Mouse (Mus musculus) forebrain, embryonic 12.5 days (tissue): ENCODE results near the gene Spin2g. TPM values are rescaled to one million over a fixed set of nuclear protein-coding genes. Genes with fewer than 3 reads are reported as not detected.
"Not testable (repeated sequence)": the region's sequence is repeated elsewhere in the genome, so short reads cannot be mapped to it uniquely, and the experiment has no call there.

Source experiments
- ATAC-seq: fragments of 200-750 bp; cut with Nextera tagmentation; 2 replicates; pipeline ENCODE4 v1.8.0; 2017; ENCODE audit warnings: moderate TSS enrichment; ENCODE audit not compliant: low FRiP score
- H3K27ac ChIP-seq: fragments of 300-500 bp; sonication (generic); 2 replicates; pipeline ENCODE4 v1.5.1; 2016; ENCODE audit warnings: mild to moderate bottlenecking
- H3K27me3 ChIP-seq: fragments of 300-500 bp; sonication (generic); 2 replicates; pipeline ENCODE4 v1.6.1; 2016; ENCODE audit warnings: mild to moderate bottlenecking
- H3K36me3 ChIP-seq: fragments of 300-500 bp; sonication (generic); replicated peaks from 2 replicates; pipeline ENCODE4 v1.6.1; 2016; ENCODE audit warnings: mild to moderate bottlenecking
- H3K4me1 ChIP-seq: fragments of 300-500 bp; sonication (generic); 2 replicates; pipeline ENCODE4 v1.6.1; 2016
- H3K4me2 ChIP-seq: fragments of 300-500 bp; sonication (generic); 2 replicates; pipeline ENCODE4 v1.6.1; 2016; ENCODE audit warnings: mild to moderate bottlenecking, moderate library complexity
- H3K4me3 ChIP-seq: fragments of 300-500 bp; sonication (generic); replicated peaks from 2 replicates; pipeline ENCODE4 v1.5.1; 2016; ENCODE audit warnings: mild to moderate bottlenecking
- H3K9ac ChIP-seq: fragments of 300-500 bp; sonication (generic); 2 replicates; pipeline ENCODE4 v1.6.1; 2016; ENCODE audit warnings: mild to moderate bottlenecking
- H3K9me3 ChIP-seq: fragments of 300-500 bp; sonication (generic); 2 replicates; pipeline ENCODE4 v1.6.1; 2016
- WGBS: fragments of 180-500 bp; shearing (Covaris S2); methylation state at CpG from one replicate; pipeline ENCODE4 v1.1.7; 2016; 5-methylcytosine and 5-hydroxymethylcytosine counted together
- polyA plus RNA-seq: library from polyadenylated mRNA; unstranded; fragments of >200 nt; fragmentation: Nextera tagmentation; extraction: Ambion mirVana; gene quantifications from 2 replicates; pipeline ENCODE4 v1.2.1, GENCODE M21; 2016

The Spin2g gene
- polyA plus RNA-seq, result not detected in 2 replicates

GRCm38 (mm10) chrX:34238633-34239032 is at the start of gene Spin2g:
Spin2g (minus strand) TSS chrX:34238733.
- not testable (repeated sequence) for H3K9me3 ChIP-seq, H3K27ac ChIP-seq, ATAC-seq, H3K36me3 ChIP-seq, H3K27me3 ChIP-seq, H3K4me3 ChIP-seq, H3K4me1 ChIP-seq, H3K4me2 ChIP-seq, H3K9ac ChIP-seq
- 89% methylated on average over 6 of the region's 6 CpGs for WGBS

Other genes starting within 250 kb of the Spin2g start
- not detected in 2 replicates for gene Btbd35f9, start 77.2 kb downstream of the Spin2g start, polyA plus RNA-seq
- gene Btbd35f8, start 211.8 kb upstream of the Spin2g start, polyA plus RNA-seq, result not detected in 2 replicates